Mouse (Mus musculus) kidney, embryonic 16.5 days (tissue): ENCODE measurements at regions not wholly inside any gene's neighbourhood (a gene's known extent, or its start where the extent isn't known, plus 50 kb on each side); places are given as distances from the start of the nearest gene placed in this dataset.
A peak's percentile ranks its signal among the peaks of the same experiment; 100 is the strongest.

ENCODE experiments used
- ATAC-seq: fragments of 200-750 bp; cut with Nextera tagmentation; 2 replicates; pipeline ENCODE4 v1.8.0; 2017; ENCODE audit warnings: moderate TSS enrichment; ENCODE audit not compliant: low FRiP score, low TSS enrichment
- H3K27ac ChIP-seq: fragments of 300-500 bp; sonication (generic); 2 replicates; pipeline ENCODE4 v1.5.1; 2014; ENCODE audit warnings: low read length
- H3K27me3 ChIP-seq: fragments of 300-500 bp; sonication (generic); 2 replicates; pipeline ENCODE4 v1.6.1; 2014; ENCODE audit warnings: low read length, control low read depth, mixed read lengths; ENCODE audit not compliant: insufficient read depth
- H3K36me3 ChIP-seq: fragments of 300-500 bp; sonication (generic); 2 replicates; pipeline ENCODE4 v1.6.1; 2014; ENCODE audit warnings: low read length, control low read depth, mixed read lengths; ENCODE audit not compliant: insufficient read depth
- H3K4me1 ChIP-seq: fragments of 300-500 bp; sonication (generic); 2 replicates; pipeline ENCODE4 v1.6.1; 2014; ENCODE audit warnings: low read length, control low read depth, mixed read lengths; ENCODE audit not compliant: insufficient read depth
- H3K4me2 ChIP-seq: fragments of 300-500 bp; sonication (generic); replicated peaks from 2 replicates; pipeline ENCODE4 v1.6.1; 2014; ENCODE audit warnings: low read depth, low read length
- H3K4me3 ChIP-seq: fragments of 300-500 bp; sonication (generic); 2 replicates; pipeline ENCODE4 v1.5.1; 2014; ENCODE audit warnings: mild to moderate bottlenecking, low read length
- H3K9ac ChIP-seq: fragments of 300-500 bp; sonication (generic); replicated peaks from 2 replicates; pipeline ENCODE4 v1.6.1; 2014; ENCODE audit warnings: low read length
- H3K9me3 ChIP-seq: fragments of 300-500 bp; sonication (generic); 2 replicates; pipeline ENCODE4 v1.6.1; 2016; ENCODE audit warnings: low read length, control low read depth
- WGBS: fragments of 180-500 bp; shearing (Covaris S2); extraction: QIAGEN DNeasy Blood & Tissue Kit; methylation state at CpG from one replicate; pipeline ENCODE4 v1.1.7; 2014; 5-methylcytosine and 5-hydroxymethylcytosine counted together

- H3K4me3 ChIP-seq = peak overlapping the region; percentile 37
- H3K9ac ChIP-seq = peak overlapping the region; percentile 62; the same call in 1 of the 2 replicates
- H3K9me3 ChIP-seq = no peaks in the 10 kb centered on the region; the same call in 1 of the 2 replicates
- ATAC-seq = peak; percentile 88
- H3K27me3 ChIP-seq = 0 out of 2 replicates have a peak, but pooled peaks cover 4% of the 10 kb centered on the region
- H3K36me3 ChIP-seq = no peaks in the 10 kb centered on the region
- peak overlapping the region; percentile 64 for H3K4me2 ChIP-seq
- peaks cover 7% of the 10 kb centered on the region for H3K4me1 ChIP-seq
- WGBS = 8% methylated on average over 21 of the region's 21 CpGs
- no peak overlapping the region for H3K27ac ChIP-seq
These were observed 896.8 kb upstream of the Car8 start for GRCm38 (mm10) chr4:9135481-9136187.

GRCm38 (mm10) chr4:9133695-9134094 lies 894.9 kb upstream of the Car8 start:
- WGBS = 77% methylated on average over 2 of the region's 2 CpGs
- Histone ChIP-seq H3K27ac (no peak overlapping the region), H3K4me2 (no peak overlapping the region), H3K4me3 (no peak overlapping the region), H3K9ac (no peak overlapping the region), H3K9me3 (no peaks in the 10 kb centered on the region), H3K4me1 (peaks cover 7% of the 10 kb centered on the region), H3K27me3 (0 out of 2 replicates have a peak, but pooled peaks cover 4% of the 10 kb centered on the region), H3K36me3 (no peaks in the 10 kb centered on the region)
- no peak for ATAC-seq

GRCm38 (mm10) chr4:9132982-9133625 lies 894.3 kb upstream of the Car8 start:
- no peak for ATAC-seq
- Histone ChIP-seq H3K9me3 (no peaks in the 10 kb centered on the region), H3K4me2 (no peak overlapping the region), H3K27ac (no peak overlapping the region), H3K36me3 (no peaks in the 10 kb centered on the region), H3K27me3 (0 out of 2 replicates have a peak, but pooled peaks cover 4% of the 10 kb centered on the region), H3K4me1 (peaks cover 7% of the 10 kb centered on the region), H3K4me3 (no peak overlapping the region), H3K9ac (no peak overlapping the region)
- WGBS = 61% methylated on average over 12 of the region's 12 CpGs

GRCm38 (mm10) chr4:9132356-9132755 lies 893.5 kb upstream of the Car8 start:
- Histone ChIP-seq H3K36me3 (no peaks in the 10 kb centered on the region), H3K4me2 (no peak overlapping the region), H3K27me3 (0 out of 2 replicates have a peak, but pooled peaks cover 4% of the 10 kb centered on the region), H3K27ac (no peak overlapping the region), H3K9me3 (no peaks in the 10 kb centered on the region), H3K4me3 (no peak overlapping the region), H3K9ac (no peak overlapping the region), H3K4me1 (peaks cover 7% of the 10 kb centered on the region)
- ATAC-seq = no peak
- 90% methylated on average over 6 of the region's 6 CpGs for WGBS

- Histone ChIP-seq H3K4me2 (no peak overlapping the region), H3K36me3 (no peaks in the 10 kb centered on the region), H3K4me3 (no peak overlapping the region), H3K27ac (no peak overlapping the region), H3K9me3 (no peaks in the 10 kb centered on the region), H3K9ac (no peak overlapping the region), H3K27me3 (0 out of 2 replicates have a peak, but pooled peaks cover 3% of the 10 kb centered on the region), H3K4me1 (peaks cover 6% of the 10 kb centered on the region)
- no peak for ATAC-seq
- WGBS = 73% methylated on average over 9 of the region's 9 CpGs
These were observed 892.8 kb upstream of the Car8 start for GRCm38 (mm10) chr4:9131610-9132009.

- Histone ChIP-seq H3K4me1 (0 out of 2 replicates have a peak, but pooled peaks cover 2% of the 10 kb centered on the region), H3K27ac (no peak overlapping the region), H3K9me3 (no peaks in the 10 kb centered on the region), H3K27me3 (no peaks in the 10 kb centered on the region), H3K9ac (no peak overlapping the region), H3K36me3 (no peaks in the 10 kb centered on the region), H3K4me2 (no peak overlapping the region), H3K4me3 (no peak overlapping the region)
- WGBS = 56% methylated on average over 11 of the region's 11 CpGs
- ATAC-seq = 0 out of 2 replicates have a peak, but pooled peaks have one; percentile 46
These were observed 886.6 kb upstream of the Car8 start for GRCm38 (mm10) chr4:9125236-9125963.

GRCm38 (mm10) chr4:9124586-9125232 lies 885.9 kb upstream of the Car8 start:
- no peak overlapping the region for H3K4me3 ChIP-seq
- no peak overlapping the region for H3K9ac ChIP-seq
- no peaks in the 10 kb centered on the region for H3K9me3 ChIP-seq
- no peak overlapping the region for H3K27ac ChIP-seq
- H3K4me2 ChIP-seq = no peak overlapping the region
- 0 out of 2 replicates have a peak, but pooled peaks cover 2% of the 10 kb centered on the region for H3K4me1 ChIP-seq
- no peak for ATAC-seq
- H3K27me3 ChIP-seq = no peaks in the 10 kb centered on the region
- no peaks in the 10 kb centered on the region for H3K36me3 ChIP-seq
- 89% methylated on average over 4 of the region's 4 CpGs for WGBS

- 0 out of 2 replicates have a peak, but pooled peaks cover 2% of the 10 kb centered on the region for H3K4me1 ChIP-seq
- H3K36me3 ChIP-seq = no peaks in the 10 kb centered on the region
- no peaks in the 10 kb centered on the region for H3K9me3 ChIP-seq
- 33% methylated on average over 5 of the region's 5 CpGs for WGBS
- no peak overlapping the region for H3K4me3 ChIP-seq
- no peaks in the 10 kb centered on the region for H3K27me3 ChIP-seq
- H3K4me2 ChIP-seq = no peak overlapping the region
- no peak overlapping the region for H3K27ac ChIP-seq
- H3K9ac ChIP-seq = no peak overlapping the region
- no peak for ATAC-seq
These were observed 885.3 kb upstream of the Car8 start for GRCm38 (mm10) chr4:9124109-9124508.

GRCm38 (mm10) chr4:9123396-9124031 lies 884.7 kb upstream of the Car8 start:
- Histone ChIP-seq H3K36me3 (no peaks in the 10 kb centered on the region), H3K9ac (no peak overlapping the region), H3K9me3 (no peaks in the 10 kb centered on the region), H3K4me2 (no peak overlapping the region), H3K4me3 (no peak overlapping the region), H3K27ac (no peak overlapping the region), H3K27me3 (no peaks in the 10 kb centered on the region), H3K4me1 (0 out of 2 replicates have a peak, but pooled peaks cover 2% of the 10 kb centered on the region)
- no peak for ATAC-seq
- 33% methylated on average over 9 of the region's 9 CpGs for whole genome bisulfite sequencing
